Mouse (Mus musculus) bone marrow macrophage, adult 2 months (primary cell): ENCODE measurements around the gene Hist1h3e. TPM values are rescaled to one million over a fixed set of nuclear protein-coding genes. Genes with fewer than 3 reads are reported as not detected.
"Not testable (repeated sequence)": the region's sequence is repeated elsewhere in the genome, so short reads cannot be mapped to it uniquely, and the experiment has no call there.

Experiments
- H3K27ac ChIP-seq: 2 replicates; pipeline ENCODE4 v1.5.1; 2012; ENCODE audit warnings: low read depth, low read length; ENCODE audit not compliant: insufficient read depth
- H3K4me1 ChIP-seq: 2 replicates; pipeline ENCODE4 v1.6.1; 2012; ENCODE audit warnings: low read length; ENCODE audit not compliant: control insufficient read depth, insufficient read depth
- H3K4me3 ChIP-seq: 2 replicates; pipeline ENCODE4 v1.5.1; 2012; ENCODE audit warnings: mild to moderate bottlenecking, low read length, moderate library complexity; ENCODE audit not compliant: insufficient read depth
- CTCF ChIP-seq: IDR thresholded peaks from 2 replicates; pipeline ENCODE4 v1.5.1; 2012; ENCODE audit warnings: low read depth, mild to moderate bottlenecking, low read length, moderate library complexity
- POLR2A ChIP-seq: IDR thresholded peaks from 2 replicates; pipeline ENCODE4 v1.6.1; 2012; ENCODE audit warnings: mild to moderate bottlenecking, low read depth, low read length, borderline replicate concordance
- polyA plus RNA-seq: library from polyadenylated mRNA; stranded (reverse); fragments of >200 nt; gene quantifications from 2 replicates; pipeline ENCODE4 v1.2.4, GENCODE M21; 2012; ENCODE audit not compliant: missing spikeins, insufficient read depth, insufficient read length

Hist1h3e gene
- polyA plus RNA-seq, 1 experiment: 3.6 TPM

GRCm38 (mm10) chr13:23572218-23573033 lies 10.3 kb upstream of the Hist1h3e start:
- TF ChIP-seq CTCF (no peak), POLR2A (no peak)
- H3K27ac ChIP-seq: peak overlapping the region; percentile 75
- peaks cover 13% of the 10 kb centered on the region for H3K4me1 ChIP-seq
- no peak overlapping the region; the same call in 1 of the 2 replicates for H3K4me3 ChIP-seq

- not testable (repeated sequence) for H3K4me1 ChIP-seq
- Histone ChIP-seq H3K27ac (peak overlapping the region; percentile 75), H3K4me3 (peak overlapping the region; percentile 57)
Observed at GRCm38 (mm10) chr13:23571504-23572217, 9.5 kb upstream of the Hist1h3e start.

- peak within 1 kb of the TSS; percentile 83 for H3K27ac ChIP-seq
- peak within 1 kb of the TSS; percentile 57 for H3K4me3 ChIP-seq
- peaks cover 5% of the 10 kb centered on the region for H3K4me1 ChIP-seq
- no peak for TF ChIP-seq CTCF
- no peak for TF ChIP-seq POLR2A
Observed at GRCm38 (mm10) chr13:23571022-23571503, 8.9 kb upstream of the Hist1h3e start, which contains the start of the genes Hist1h2ae and Hist1h2bg. Hist1h2ae (minus strand) TSS chr13:23571220. Hist1h2bg (plus strand) TSS chr13:23571396.

GRCm38 (mm10) chr13:23570261-23571021 lies 8.3 kb upstream of the Hist1h3e start:
- Histone ChIP-seq H3K4me3 (peak overlapping the region; percentile 42), H3K27ac (peak overlapping the region; percentile 83)
- not testable (repeated sequence) for H3K4me1 ChIP-seq

- H3K27ac ChIP-seq: no peak overlapping the region; the same call in 1 of the 2 replicates
Observed at GRCm38 (mm10) chr13:23564482-23564881, 2.3 kb upstream of the Hist1h3e start.

GRCm38 (mm10) chr13:23562699-23563462 lies 712 bp upstream of the Hist1h3e start:
- Histone ChIP-seq H3K4me1 (peaks cover 23% of the 10 kb centered on the region), H3K4me3 (peak overlapping the region; percentile 35), H3K27ac (peak overlapping the region; percentile 99)
- TF ChIP-seq CTCF: no peak
- TF ChIP-seq POLR2A: no peak

More at GRCm38 (mm10) chr13:23564482-23564881, 2.3 kb upstream of the Hist1h3e start:
- Histone ChIP-seq H3K4me1 (peaks cover 23% of the 10 kb centered on the region), H3K4me3 (no peak overlapping the region)
- no peak for TF ChIP-seq CTCF

GRCm38 (mm10) chr13:23561531-23561882 lies 662 bp downstream of the Hist1h3e start:
- H3K4me1 ChIP-seq: peaks cover 26% of the 10 kb centered on the region
- peak overlapping the region; percentile 76 for H3K27ac ChIP-seq
- peak overlapping the region; percentile 56 for H3K4me3 ChIP-seq

- not testable (repeated sequence) for H3K27ac ChIP-seq, H3K4me3 ChIP-seq
- H3K4me1 ChIP-seq: peaks cover 26% of the 10 kb centered on the region
Observed at GRCm38 (mm10) chr13:23560699-23561098, 1.5 kb downstream of the Hist1h3e start.

- peak overlapping the region; percentile 33; the same call in 1 of the 2 replicates for H3K4me3 ChIP-seq
- TF ChIP-seq POLR2A (no peak), CTCF (no peak)
- peaks cover 13% of the 10 kb centered on the region for H3K4me1 ChIP-seq
- peak overlapping the region; percentile 50 for H3K27ac ChIP-seq
Observed at GRCm38 (mm10) chr13:23556906-23557305, 5.3 kb downstream of the Hist1h3e start.
